Comparison of ENCODE assay signal across 23 mouse cellular contexts in the genomic region with DNA sequence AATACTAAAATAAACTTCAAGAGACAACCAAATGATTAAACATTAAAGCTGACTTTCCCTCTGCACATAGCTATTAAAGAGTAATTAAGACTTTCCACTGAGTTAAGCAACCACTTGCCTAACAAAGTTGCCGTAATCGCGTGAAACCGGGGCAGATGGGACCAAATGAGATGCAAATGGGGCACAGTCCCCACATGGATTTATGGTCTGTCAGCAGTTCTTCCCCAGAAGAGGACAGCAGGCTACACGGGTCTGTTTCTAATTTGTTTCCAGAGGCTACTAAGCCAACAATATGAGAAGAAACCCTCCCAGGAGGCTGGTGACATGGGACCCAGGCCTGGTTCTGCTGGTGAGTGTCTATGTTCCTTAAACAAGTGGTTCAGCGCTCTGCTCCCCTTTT. TPM values are rescaled to one million over a fixed set of nuclear protein-coding genes. Genes with fewer than 3 reads are reported as not detected.
DNase-seq lines count a peak whose midpoint lies in the region; ATAC-seq lines count a peak whose summit lies in the region.
"Had no signal": no experiment of that assay in that cellular context is flagged by ENCODE, and none has a peak within 500 bp of the region (broad histone marks: within the 10 kb centered on the region; RNA-seq: fewer than 3 reads in every experiment).

No protein-coding gene starts in this region.

- peaks cover 3% of the 10 kb centered on the region for H3K36me3 ChIP-seq in hindbrain, embryonic 10.5 days
- no peaks in the 10 kb centered on the region; the same call in 1 of the 2 replicates for H3K36me3 ChIP-seq in hindbrain, embryonic 16.5 days (ENCODE audit: control insufficient read depth, insufficient read depth, low read length)
- 0 out of 2 replicates have a peak, but pooled peaks cover 1% of the 10 kb centered on the region for H3K36me3 ChIP-seq in neural tube, embryonic 11.5 days (ENCODE audit: control insufficient read depth, insufficient read depth, low read length)
- H3K36me3 ChIP-seq in midbrain, embryonic 15.5 days (replicated peaks): 0 out of 2 replicates have a peak, but pooled peaks cover under 1% of the 10 kb centered on the region
- H3K36me3 ChIP-seq: intestine, embryonic 15.5 days; liver, embryonic 12.5 days had no signal

- 65% methylated on average over 6 of the region's 6 CpGs for WGBS in hindbrain, embryonic 10.5 days
- WGBS in hindbrain, embryonic 16.5 days: 33% methylated on average over 6 of the region's 6 CpGs
- 19% methylated on average over 6 of the region's 6 CpGs for WGBS in neural tube, embryonic 11.5 days
- 59% methylated on average over 6 of the region's 6 CpGs for whole genome bisulfite sequencing in midbrain, embryonic 15.5 days

- no peak for ATAC-seq in hindbrain, embryonic 16.5 days
- ATAC-seq in neural tube, embryonic 11.5 days (ENCODE audit: insufficient read depth, low FRiP score, low TSS enrichment): peak; percentile 38; the same call in 1 of the 2 replicates
- no peak for ATAC-seq in inflammation-experienced regulatory T-cells, adult 6 months
- no peak for ATAC-seq in midbrain, embryonic 15.5 days (replicated peaks)
- ATAC-seq: intestine, embryonic 15.5 days; liver, embryonic 12.5 days; midbrain, embryonic 16.5 days had no signal

- no peak overlapping the region for H3K4me3 ChIP-seq in hindbrain, embryonic 10.5 days
- H3K4me3 ChIP-seq in hindbrain, embryonic 16.5 days (ENCODE audit: low read length): no peak overlapping the region
- H3K4me3 ChIP-seq in neural tube, embryonic 11.5 days (ENCODE audit: low read depth, low read length): no peak overlapping the region
- no peak overlapping the region for H3K4me3 ChIP-seq in midbrain, embryonic 15.5 days
- H3K4me3 ChIP-seq: embryonic facial prominence, embryonic 10.5 days; intestine, embryonic 15.5 days; kidney, embryonic 15.5 days; limb, embryonic 13.5 days; liver, embryonic 12.5 days; megakaryocyte, embryonic 14.5 days; myocyte had no signal

- H3K4me1 ChIP-seq in hindbrain, embryonic 10.5 days (replicated peaks): peaks cover 46% of the 10 kb centered on the region
- H3K4me1 ChIP-seq in hindbrain, embryonic 16.5 days (ENCODE audit: control insufficient read depth, insufficient read depth, low read depth, low read length): peaks cover 18% of the 10 kb centered on the region
- peaks cover 11% of the 10 kb centered on the region for H3K4me1 ChIP-seq in neural tube, embryonic 11.5 days (ENCODE audit: control insufficient read depth, insufficient read depth, low read length)
- H3K4me1 ChIP-seq in midbrain, embryonic 15.5 days: peaks cover 13% of the 10 kb centered on the region
- H3K4me1 ChIP-seq: liver, embryonic 12.5 days; megakaryocyte, embryonic 14.5 days had no signal

- no peaks in the 10 kb centered on the region for H3K27me3 ChIP-seq in hindbrain, embryonic 10.5 days (ENCODE audit: insufficient read depth, poor library complexity, severe bottlenecking)
- no peaks in the 10 kb centered on the region for H3K27me3 ChIP-seq in hindbrain, embryonic 16.5 days (replicated peaks; ENCODE audit: control insufficient read depth, insufficient read depth, low read length)
- H3K27me3 ChIP-seq in neural tube, embryonic 11.5 days (ENCODE audit: control insufficient read depth, insufficient read depth, low read length): no peaks in the 10 kb centered on the region
- no peaks in the 10 kb centered on the region for H3K27me3 ChIP-seq in midbrain, embryonic 15.5 days (replicated peaks)
- H3K27me3 ChIP-seq: intestine, embryonic 15.5 days; kidney, embryonic 15.5 days; liver, embryonic 12.5 days; megakaryocyte, embryonic 14.5 days had no signal

- H3K27ac ChIP-seq in hindbrain, embryonic 10.5 days: peak overlapping the region; percentile 8; the same call in 1 of the 2 replicates
- H3K27ac ChIP-seq in hindbrain, embryonic 16.5 days (ENCODE audit: low read depth, low read length): no peak overlapping the region
- H3K27ac ChIP-seq in neural tube, embryonic 11.5 days (ENCODE audit: low read depth, low read length): no peak overlapping the region
- H3K27ac ChIP-seq in midbrain, embryonic 15.5 days: no peak overlapping the region
- H3K27ac ChIP-seq: embryonic facial prominence, embryonic 10.5 days; intestine, embryonic 15.5 days; kidney, embryonic 15.5 days; limb, embryonic 13.5 days; liver, embryonic 12.5 days had no signal

- H3K9me3 ChIP-seq in hindbrain, embryonic 10.5 days: peaks cover 3% of the 10 kb centered on the region
- no peaks in the 10 kb centered on the region for H3K9me3 ChIP-seq in hindbrain, embryonic 16.5 days (ENCODE audit: control insufficient read depth, low read length)
- H3K9me3 ChIP-seq in neural tube, embryonic 11.5 days (ENCODE audit: control insufficient read depth, low read length): no peaks in the 10 kb centered on the region
- H3K9me3 ChIP-seq in midbrain, embryonic 15.5 days: no peaks in the 10 kb centered on the region
- H3K9me3 ChIP-seq: intestine, embryonic 15.5 days had no signal

- no peak for DNase-seq in hindbrain, embryonic 10.5 days (ENCODE audit: low spot score)
- DNase-seq in neural tube, embryonic 11.5 days (ENCODE audit: low spot score): peak; percentile 50
- DNase-seq in neural tube, embryonic 10.5 days (ENCODE audit: extremely low spot score, low spot score): no peak
- DNase-seq in mesoderm, embryonic 11.5 days (ENCODE audit: low read depth, low spot score): peak; percentile 59
- DNase-seq: adrenal gland, adult 8-10 months; cerebellum, adult 18-20 months; cerebellum, postnatal 25 days; gastrocnemius, postnatal 14 days; heart, adult 11 months; kidney, postnatal 4 days; lung, adult 18-20 months had no signal

- no peak overlapping the region for H3K9ac ChIP-seq in hindbrain, embryonic 16.5 days (ENCODE audit: low read depth, low read length)
- no peak overlapping the region for H3K9ac ChIP-seq in neural tube, embryonic 11.5 days (ENCODE audit: low read length)
- no peak overlapping the region for H3K9ac ChIP-seq in midbrain, embryonic 15.5 days
- H3K9ac ChIP-seq: intestine, embryonic 15.5 days; kidney, embryonic 15.5 days; limb, embryonic 13.5 days; liver, embryonic 12.5 days had no signal

- H3K4me2 ChIP-seq in hindbrain, embryonic 16.5 days (ENCODE audit: low read length): no peak overlapping the region
- no peak overlapping the region for H3K4me2 ChIP-seq in neural tube, embryonic 11.5 days (ENCODE audit: low read depth)
- H3K4me2 ChIP-seq in midbrain, embryonic 15.5 days: no peak overlapping the region
- H3K4me2 ChIP-seq: heart, embryonic 11.5 days; intestine, embryonic 15.5 days; kidney, embryonic 15.5 days; limb, embryonic 13.5 days; liver, embryonic 12.5 days had no signal

RNA-seq across cellular contexts. Expression of a gene that starts 34.6 kb away (rescaled TPM):
- 5.8 and 6.3 TPM in 2 replicates for polyA plus RNA-seq in hindbrain, embryonic 10.5 days (2016; fragmentation: Nextera tagmentation; extraction: Ambion mirVana)
- polyA plus RNA-seq in hindbrain, embryonic 16.5 days (2015; fragmentation: Nextera tagmentation; extraction: Ambion mirVana): 15.8 and 16.3 TPM in 2 replicates
- polyA plus RNA-seq in neural tube, embryonic 11.5 days (2014; fragmentation: Nextera tagmentation; extraction: Ambion mirVana): 11.7 TPM in 2 replicates
- polyA plus RNA-seq in inflammation-experienced regulatory T-cells, adult 6 months (2017; shearing (Covaris generic)): not detected
- polyA plus RNA-seq in midbrain, embryonic 15.5 days (2015; fragmentation: Nextera tagmentation; extraction: Ambion mirVana): 16.9 and 17.6 TPM in 2 replicates

Comparison
In these comparisons a context has a peak if more than half of its experiments do, and no peak if none do; other contexts are left out.
1. DNase-seq: peak in neural tube, embryonic 11.5 days (single experiment) and mesoderm, embryonic 11.5 days (single experiment); none in hindbrain, embryonic 10.5 days (single experiment) and neural tube, embryonic 10.5 days (single experiment).